Mouse (Mus musculus): Measurements from ENCODE around the gene 1700011L22Rik. TPM values are rescaled to one million over a fixed set of nuclear protein-coding genes. Genes with fewer than 3 reads are reported as not detected.
A peak's percentile ranks its signal among the peaks of the same experiment; 100 is the strongest.

Gene 1700011L22Rik
- polyA plus RNA-seq (2012; ENCODE audit: insufficient read depth, insufficient read length, missing spikeins): not detected in 2 replicates

- H3K27ac ChIP-seq (replicated peaks; ENCODE audit: low read depth, low read length): no peak within 1 kb of the TSS
- H3K4me1 ChIP-seq (ENCODE audit: control insufficient read depth, insufficient read depth, insufficient read length, low read length): no peaks in the 10 kb centered on the region
- H3K4me3 ChIP-seq (ENCODE audit: insufficient read depth, low read depth, low read length): no peak within 1 kb of the TSS
These were observed at the start of gene 1700011L22Rik for GRCm38 (mm10) chr8:79248470-79248869. 1700011L22Rik (minus strand) TSS chr8:79248570.

- peaks cover 13% of the 10 kb centered on the region; the same call in 1 of the 2 replicates for H3K4me1 ChIP-seq (ENCODE audit: control insufficient read depth, insufficient read depth, insufficient read length, low read length)
- H3K4me3 ChIP-seq (ENCODE audit: insufficient read depth, low read depth, low read length): no peak overlapping the region
- H3K27ac ChIP-seq (replicated peaks; ENCODE audit: low read depth, low read length): no peak overlapping the region
These were observed 49.4 kb upstream of the 1700011L22Rik start for GRCm38 (mm10) chr8:79297763-79298162.

- Histone ChIP-seq H3K4me3 (ENCODE audit: insufficient read depth, low read depth, low read length) (peak overlapping the region; percentile 94), H3K4me1 (ENCODE audit: control insufficient read depth, insufficient read depth, insufficient read length, low read length) (peaks cover 14% of the 10 kb centered on the region; the same call in 1 of the 2 replicates), H3K27ac (replicated peaks; ENCODE audit: low read depth, low read length) (peak overlapping the region; percentile 93)
These were observed 47.1 kb upstream of the 1700011L22Rik start for GRCm38 (mm10) chr8:79295276-79296105.

- Histone ChIP-seq H3K27ac (replicated peaks; ENCODE audit: low read depth, low read length) (peak within 1 kb of the TSS; percentile 97), H3K4me1 (ENCODE audit: control insufficient read depth, insufficient read depth, insufficient read length, low read length) (peaks cover 14% of the 10 kb centered on the region), H3K4me3 (ENCODE audit: insufficient read depth, low read depth, low read length) (peak within 1 kb of the TSS; percentile 94)
These were observed 46.4 kb upstream of the 1700011L22Rik start, which contains the start of gene Mmaa for GRCm38 (mm10) chr8:79294610-79295275. Mmaa (minus strand) TSS chr8:79294937.

GRCm38 (mm10) chr8:79293841-79294240 lies 45.5 kb upstream of the 1700011L22Rik start:
- no peak overlapping the region; the same call in 1 of the 2 replicates for H3K4me3 ChIP-seq (ENCODE audit: insufficient read depth, low read depth, low read length)
- H3K27ac ChIP-seq (replicated peaks; ENCODE audit: low read depth, low read length): 0 out of 2 replicates have a peak overlapping the region, but pooled peaks have one; percentile 30
- H3K4me1 ChIP-seq (ENCODE audit: control insufficient read depth, insufficient read depth, insufficient read length, low read length): peaks cover 14% of the 10 kb centered on the region

- Histone ChIP-seq H3K4me3 (ENCODE audit: insufficient read depth, low read depth, low read length) (no peak overlapping the region), H3K27ac (replicated peaks; ENCODE audit: low read depth, low read length) (no peak overlapping the region), H3K4me1 (ENCODE audit: control insufficient read depth, insufficient read depth, insufficient read length, low read length) (peaks cover 14% of the 10 kb centered on the region)
These were observed 44.4 kb upstream of the 1700011L22Rik start for GRCm38 (mm10) chr8:79292712-79293264.

GRCm38 (mm10) chr8:79289592-79289991 lies 41.2 kb upstream of the 1700011L22Rik start:
- no peak overlapping the region for H3K27ac ChIP-seq (replicated peaks; ENCODE audit: low read depth, low read length)
- H3K4me3 ChIP-seq (ENCODE audit: insufficient read depth, low read depth, low read length): no peak overlapping the region
- H3K4me1 ChIP-seq (ENCODE audit: control insufficient read depth, insufficient read depth, insufficient read length, low read length): peaks cover 9% of the 10 kb centered on the region

- Histone ChIP-seq H3K4me1 (ENCODE audit: control insufficient read depth, insufficient read depth, insufficient read length, low read length) (peaks cover 9% of the 10 kb centered on the region), H3K27ac (replicated peaks; ENCODE audit: low read depth, low read length) (no peak overlapping the region), H3K4me3 (ENCODE audit: insufficient read depth, low read depth, low read length) (no peak overlapping the region)
These were observed 40.3 kb upstream of the 1700011L22Rik start for GRCm38 (mm10) chr8:79288681-79289080.

GRCm38 (mm10) chr8:79288250-79288649 lies 39.9 kb upstream of the 1700011L22Rik start:
- Histone ChIP-seq H3K4me3 (ENCODE audit: insufficient read depth, low read depth, low read length) (no peak overlapping the region), H3K4me1 (ENCODE audit: control insufficient read depth, insufficient read depth, insufficient read length, low read length) (peaks cover 7% of the 10 kb centered on the region), H3K27ac (replicated peaks; ENCODE audit: low read depth, low read length) (no peak overlapping the region)

- Histone ChIP-seq H3K4me1 (ENCODE audit: control insufficient read depth, insufficient read depth, insufficient read length, low read length) (no peaks in the 10 kb centered on the region; the same call in 1 of the 2 replicates), H3K27ac (replicated peaks; ENCODE audit: low read depth, low read length) (no peak overlapping the region), H3K4me3 (ENCODE audit: insufficient read depth, low read depth, low read length) (no peak overlapping the region)
These were observed 38.1 kb upstream of the 1700011L22Rik start for GRCm38 (mm10) chr8:79286424-79286823.

- Histone ChIP-seq H3K4me1 (ENCODE audit: control insufficient read depth, insufficient read depth, insufficient read length, low read length) (no peaks in the 10 kb centered on the region), H3K27ac (replicated peaks; ENCODE audit: low read depth, low read length) (no peak overlapping the region), H3K4me3 (ENCODE audit: insufficient read depth, low read depth, low read length) (no peak overlapping the region)
These were observed 36.3 kb upstream of the 1700011L22Rik start for GRCm38 (mm10) chr8:79284626-79285025.

GRCm38 (mm10) chr8:79281376-79281890 lies 33.1 kb upstream of the 1700011L22Rik start:
- Histone ChIP-seq H3K4me3 (ENCODE audit: insufficient read depth, low read depth, low read length) (no peak overlapping the region), H3K27ac (replicated peaks; ENCODE audit: low read depth, low read length) (no peak overlapping the region), H3K4me1 (ENCODE audit: control insufficient read depth, insufficient read depth, insufficient read length, low read length) (no peaks in the 10 kb centered on the region)

- Histone ChIP-seq H3K4me3 (ENCODE audit: insufficient read depth, low read depth, low read length) (no peak overlapping the region), H3K4me1 (ENCODE audit: control insufficient read depth, insufficient read depth, insufficient read length, low read length) (no peaks in the 10 kb centered on the region), H3K27ac (replicated peaks; ENCODE audit: low read depth, low read length) (no peak overlapping the region)
These were observed 29.0 kb upstream of the 1700011L22Rik start for GRCm38 (mm10) chr8:79277264-79277870.

GRCm38 (mm10) chr8:79274940-79275339 lies 26.6 kb upstream of the 1700011L22Rik start:
- Histone ChIP-seq H3K4me3 (ENCODE audit: insufficient read depth, low read depth, low read length) (no peak overlapping the region), H3K27ac (replicated peaks; ENCODE audit: low read depth, low read length) (no peak overlapping the region), H3K4me1 (ENCODE audit: control insufficient read depth, insufficient read depth, insufficient read length, low read length) (no peaks in the 10 kb centered on the region)

GRCm38 (mm10) chr8:79273776-79274175 lies 25.4 kb upstream of the 1700011L22Rik start:
- no peaks in the 10 kb centered on the region for H3K4me1 ChIP-seq (ENCODE audit: control insufficient read depth, insufficient read depth, insufficient read length, low read length)
- no peak overlapping the region for H3K4me3 ChIP-seq (ENCODE audit: insufficient read depth, low read depth, low read length)
- H3K27ac ChIP-seq (replicated peaks; ENCODE audit: low read depth, low read length): no peak overlapping the region

All from brown adipose tissue, adult 24 weeks (tissue).